Mouse (Mus musculus) MEL (cell line): ENCODE results near the gene Syn3. TPM values are rescaled to one million over a fixed set of nuclear protein-coding genes. Genes with fewer than 3 reads are reported as not detected.

Experiments
- DNase-seq: peaks from one replicate; pipeline ENCODE4 v3.0.0; 2011; ENCODE audit warnings: low read depth, low spot score
- H3K27ac ChIP-seq: 2 replicates; pipeline ENCODE4 v1.5.1; 2012; ENCODE audit warnings: low read depth, mild to moderate bottlenecking, control low read depth, low read length, moderate library complexity; ENCODE audit not compliant: control insufficient read depth
- H3K27me3 ChIP-seq, 2 experiments: fragments of 150-350 bp in 1 of 2; sonication (generic) in 1 of 2; 2 replicates each; pipeline ENCODE4 v1.6.1; 2012; ENCODE audit warnings: low read length in 2 of 2, mild to moderate bottlenecking in 2 of 2, improper control_type of control experiment in 1 of 2, moderate library complexity in 1 of 2; ENCODE audit not compliant: insufficient read depth in 2 of 2, control insufficient read depth in 1 of 2
- H3K36me3 ChIP-seq, 2 experiments: 2 replicates each; pipeline ENCODE4 v1.6.1; 2012 to 2014; ENCODE audit warnings: low read length in 2 of 2, improper control_type of control experiment in 1 of 2, inconsistent platforms in 1 of 2, mild to moderate bottlenecking in 1 of 2; ENCODE audit not compliant: insufficient read depth in 2 of 2, control insufficient read depth in 1 of 2
- H3K4me1 ChIP-seq, 2 experiments: fragments of 150-350 bp in 1 of 2; sonication (generic) in 1 of 2; 2 replicates each; pipeline ENCODE4 v1.6.1; 2012; ENCODE audit warnings: low read length in 2 of 2, improper control_type of control experiment in 1 of 2, mild to moderate bottlenecking in 1 of 2; ENCODE audit not compliant: insufficient read depth in 2 of 2, control insufficient read depth in 1 of 2
- H3K4me3 ChIP-seq, 2 experiments: fragments of 150-350 bp in 1 of 2; sonication (generic) in 1 of 2; 2 replicates each; pipeline ENCODE4 v1.5.1; 2012; ENCODE audit warnings: low read depth in 2 of 2, low read length in 2 of 2, mild to moderate bottlenecking in 2 of 2, moderate library complexity in 2 of 2, control low read depth in 1 of 2, improper control_type of control experiment in 1 of 2; ENCODE audit not compliant: control insufficient read depth in 1 of 2, insufficient read depth in 1 of 2
- H3K79me2 ChIP-seq: 2 replicates; pipeline ENCODE4 v1.6.1; 2012; ENCODE audit warnings: mild to moderate bottlenecking, low read length, moderate library complexity; ENCODE audit not compliant: control insufficient read depth, poor library complexity, insufficient read depth
- H3K9ac ChIP-seq: 2 replicates; pipeline ENCODE4 v1.6.1; 2012; ENCODE audit warnings: low read depth, mild to moderate bottlenecking, control low read depth, low read length, moderate library complexity; ENCODE audit not compliant: control insufficient read depth, poor library complexity, severe bottlenecking
- H3K9me3 ChIP-seq: fragments of 150-350 bp; sonication (generic); replicated peaks from 2 replicates; pipeline ENCODE4 v1.6.1; 2012; ENCODE audit warnings: mild to moderate bottlenecking, low read length, improper control_type of control experiment, moderate library complexity; ENCODE audit not compliant: insufficient read depth
- CHD1 ChIP-seq: IDR thresholded peaks from 2 replicates; pipeline ENCODE4 v1.6.1; 2012; ENCODE audit warnings: low read depth, mild to moderate bottlenecking, inconsistent platforms, low read length, improper control_type of control experiment
- CHD2 ChIP-seq: IDR thresholded peaks from 2 replicates; pipeline ENCODE4 v1.6.1; 2011; ENCODE audit warnings: low read length, improper control_type of control experiment
- E2F4 ChIP-seq: IDR thresholded peaks from 2 replicates; pipeline ENCODE4 v1.6.1; 2011; ENCODE audit warnings: low read depth, low read length, improper control_type of control experiment, borderline replicate concordance
- ELF1 ChIP-seq: IDR thresholded peaks from 2 replicates; pipeline ENCODE4 v1.6.1; 2014; ENCODE audit warnings: low read depth, mild to moderate bottlenecking, inconsistent platforms, low read length, improper control_type of control experiment, moderate library complexity
- EP300 ChIP-seq, 2 experiments: IDR thresholded peaks; 2 replicates each; pipeline ENCODE4 v1.6.1; 2011; ENCODE audit warnings: improper control_type of control experiment in 2 of 2, low read length in 2 of 2, low read depth in 1 of 2, mild to moderate bottlenecking in 1 of 2
- GATA1 ChIP-seq: IDR thresholded peaks from 2 replicates; pipeline ENCODE4 v1.6.1; 2011; ENCODE audit warnings: low read depth, low read length, improper control_type of control experiment
- HCFC1 ChIP-seq: IDR thresholded peaks from 2 replicates; pipeline ENCODE4 v1.6.1; 2012; ENCODE audit warnings: low read depth, mild to moderate bottlenecking, inconsistent platforms, low read length, improper control_type of control experiment, moderate library complexity
- MAFK ChIP-seq: IDR thresholded peaks from 2 replicates; pipeline ENCODE4 v1.6.1; 2011; ENCODE audit warnings: low read depth, mild to moderate bottlenecking, low read length, improper control_type of control experiment, borderline replicate concordance
- MAX ChIP-seq: IDR thresholded peaks from 2 replicates; pipeline ENCODE4 v1.6.1; 2011; ENCODE audit warnings: low read length, improper control_type of control experiment
- MAZ ChIP-seq: IDR thresholded peaks from 2 replicates; pipeline ENCODE4 v1.6.1; 2012; ENCODE audit warnings: low read depth, mild to moderate bottlenecking, inconsistent platforms, low read length, improper control_type of control experiment
- MXI1 ChIP-seq: IDR thresholded peaks from 2 replicates; pipeline ENCODE4 v1.6.1; 2011; ENCODE audit warnings: mild to moderate bottlenecking, low read depth, low read length, improper control_type of control experiment
- MYC ChIP-seq: IDR thresholded peaks from 2 replicates; pipeline ENCODE4 v1.6.1; 2011; ENCODE audit warnings: low read depth, mild to moderate bottlenecking, low read length, improper control_type of control experiment, moderate library complexity
- NELFE ChIP-seq: IDR thresholded peaks from 2 replicates; pipeline ENCODE4 v1.6.1; 2011; ENCODE audit warnings: low read depth, low read length, improper control_type of control experiment
- NRF1 ChIP-seq: IDR thresholded peaks from 2 replicates; pipeline ENCODE4 v1.6.1; 2014; ENCODE audit warnings: low read depth, mild to moderate bottlenecking, inconsistent platforms, low read length, improper control_type of control experiment, moderate library complexity; ENCODE audit not compliant: poor library complexity, insufficient read depth, severe bottlenecking
- POLR2A ChIP-seq, 2 experiments: IDR thresholded peaks; 2 replicates each; pipeline ENCODE4 v1.6.1; 2011 to 2012; ENCODE audit warnings: low read length in 2 of 2, mild to moderate bottlenecking in 2 of 2, control low read depth in 1 of 2, improper control_type of control experiment in 1 of 2, low read depth in 1 of 2, moderate library complexity in 1 of 2; ENCODE audit not compliant: control insufficient read depth in 1 of 2, insufficient read depth in 1 of 2, poor library complexity in 1 of 2
- POLR2AphosphoS5 ChIP-seq: IDR thresholded peaks from 2 replicates; pipeline ENCODE4 v1.6.1; 2012; ENCODE audit warnings: low read depth, borderline replicate concordance, mild to moderate bottlenecking, inconsistent platforms, low read length, moderate library complexity, mixed read lengths
- RAD21 ChIP-seq: IDR thresholded peaks from 2 replicates; pipeline ENCODE4 v1.6.1; 2011; ENCODE audit warnings: mild to moderate bottlenecking, low read depth, low read length, improper control_type of control experiment
- RCOR1 ChIP-seq: IDR thresholded peaks from 2 replicates; pipeline ENCODE4 v1.6.1; 2012; ENCODE audit warnings: low read depth, mild to moderate bottlenecking, inconsistent platforms, low read length, improper control_type of control experiment
- SIN3A ChIP-seq: IDR thresholded peaks from 2 replicates; pipeline ENCODE4 v1.6.1; 2012; ENCODE audit warnings: low read length, improper control_type of control experiment, inconsistent platforms
- SMC3 ChIP-seq: IDR thresholded peaks from 2 replicates; pipeline ENCODE4 v1.6.1; 2011; ENCODE audit warnings: low read depth, low read length, improper control_type of control experiment
- TAL1 ChIP-seq: IDR thresholded peaks from 2 replicates; pipeline ENCODE4 v1.6.1; 2012; ENCODE audit warnings: mild to moderate bottlenecking, inconsistent platforms, low read length, moderate library complexity, mixed read lengths
- TBP ChIP-seq: IDR thresholded peaks from 2 replicates; pipeline ENCODE4 v1.8.0; 2011; ENCODE audit warnings: low read depth, low read length, improper control_type of control experiment
- USF2 ChIP-seq, 2 experiments: IDR thresholded peaks; 2 replicates each; pipeline ENCODE4 v1.6.1; 2011 to 2012; ENCODE audit warnings: improper control_type of control experiment in 2 of 2, low read length in 2 of 2, borderline replicate concordance in 1 of 2, inconsistent platforms in 1 of 2, low read depth in 1 of 2, mild to moderate bottlenecking in 1 of 2; ENCODE audit not compliant: insufficient read depth in 1 of 2
- ZKSCAN1 ChIP-seq: IDR thresholded peaks from 2 replicates; pipeline ENCODE4 v1.6.1; 2012; ENCODE audit warnings: low read depth, mild to moderate bottlenecking, inconsistent platforms, low read length, improper control_type of control experiment, moderate library complexity
- ZMIZ1 ChIP-seq: IDR thresholded peaks from 2 replicates; pipeline ENCODE4 v1.6.1; 2012; ENCODE audit warnings: low read depth, mild to moderate bottlenecking, inconsistent platforms, low read length, improper control_type of control experiment, moderate library complexity
- polyA plus RNA-seq, 2 experiments: library from polyadenylated mRNA; stranded (reverse) in 1 of 2; unstranded in 1 of 2; fragments of >175 nt in 1 of 2; fragments of >200 nt in 1 of 2; gene quantifications; 2 replicates each; pipeline versions ENCODE4 v1.2.1 to v1.2.4; 2012; ENCODE audit warnings: low replicate concordance in 2 of 2, low read depth in 1 of 2; ENCODE audit not compliant: insufficient read length in 2 of 2, insufficient read depth in 1 of 2, missing spikeins in 1 of 2
- total RNA-seq: library from RNA; depleted of rRNA; stranded (reverse); fragments of 300-350 nt; gene quantifications from 2 replicates; pipeline ENCODE4 v1.2.3, GENCODE M21; 2012

The Syn3 gene
- total and polyA plus RNA-seq, 3 experiments, result 0.06 TPM; not detected in 2

DNA sequence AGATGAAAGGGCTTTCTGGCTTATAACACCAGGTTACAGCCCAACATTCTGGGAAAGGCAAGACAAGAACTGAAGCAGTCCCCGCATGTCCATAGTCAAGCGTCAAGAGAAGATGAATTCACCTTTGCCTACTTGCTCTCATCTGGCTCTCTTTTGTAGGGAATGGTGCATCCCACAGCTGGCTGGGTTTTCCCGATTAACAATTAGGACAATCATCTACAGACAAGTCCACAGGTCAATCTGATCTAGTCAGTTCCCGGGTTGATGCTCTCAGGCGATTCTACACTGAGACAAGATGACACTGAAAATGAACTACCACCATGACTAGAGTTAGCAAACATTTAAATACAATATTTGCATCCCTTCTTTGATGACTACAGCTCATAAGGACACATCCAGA, 47.4 kb downstream of the Syn3 start:
- H3K27me3 ChIP-seq, result no peaks in the 10 kb centered on the region
- no peak overlapping the region for H3K4me3 ChIP-seq
- H3K27ac ChIP-seq, result no peak overlapping the region
- DNase-seq, result no peak
- H3K9me3 ChIP-seq, result no peaks in the 10 kb centered on the region
- H3K79me2 ChIP-seq, result no peaks in the 10 kb centered on the region
- no peak overlapping the region for H3K9ac ChIP-seq
- TF ChIP-seq ZMIZ1 (no peak), CHD1 (no peak), GATA1 (no peak), MXI1 (no peak), USF2 (IDR thresholded peaks at IDR 0.05; ENCODE audit: borderline replicate concordance in 1 of 2, insufficient read depth in 1 of 2, low read depth in 1 of 2, low read length in 2 of 2) (no peak), ZKSCAN1 (no peak), EP300 (IDR thresholded peaks at IDR 0.05; ENCODE audit: low read depth in 1 of 2, low read length in 2 of 2) (no peak), SIN3A (no peak), MAX (no peak), MAZ (no peak)
- H3K4me1 ChIP-seq, result no peaks in the 10 kb centered on the region
- H3K36me3 ChIP-seq, result no peaks in the 10 kb centered on the region

DNA sequence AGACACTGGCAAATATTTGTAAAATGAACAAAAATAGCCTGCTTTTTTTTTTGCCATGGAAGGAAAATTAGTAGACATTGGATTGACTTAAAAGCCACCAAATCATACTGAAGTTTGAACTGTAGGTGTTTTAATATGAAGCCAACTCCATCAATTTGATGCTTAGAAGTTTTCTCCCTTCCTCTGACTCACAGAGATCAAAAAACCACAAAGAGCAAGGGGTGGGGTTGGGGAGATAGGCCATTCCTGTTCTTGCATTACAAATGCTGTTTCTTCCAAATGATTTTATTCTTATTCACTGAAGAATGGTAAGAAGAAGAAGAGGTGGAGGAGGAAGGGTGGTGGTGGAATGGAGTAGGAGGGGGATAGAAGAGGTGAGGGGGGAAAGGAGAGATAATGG, 52.0 kb downstream of the Syn3 start:
- H3K36me3 ChIP-seq, result no peaks in the 10 kb centered on the region
- TF ChIP-seq CHD2 (no peak), ELF1 (no peak), EP300 (IDR thresholded peaks at IDR 0.05; ENCODE audit: low read depth in 1 of 2, low read length in 2 of 2) (no peak), SMC3 (no peak), MAFK (no peak), POLR2AphosphoS5 (no peak), GATA1 (no peak), HCFC1 (no peak), RCOR1 (no peak), TAL1 (no peak), MAZ (no peak), POLR2A (IDR thresholded peaks at IDR 0.05; ENCODE audit: control insufficient read depth in 1 of 2, insufficient read depth in 1 of 2, low read depth in 1 of 2, low read length in 2 of 2, poor library complexity in 1 of 2) (no peak), NRF1 (no peak), TBP (no peak), MYC (no peak), NELFE (no peak), RAD21 (no peak), E2F4 (no peak)
- TF ChIP-seq, all 39 proteins: peak for 0

More for the DNA sequence above, 52.0 kb downstream of the Syn3 start:
- DNase-seq, result no peak
- H3K9ac ChIP-seq, result no peak overlapping the region
- H3K4me1 ChIP-seq, result no peaks in the 10 kb centered on the region
- no peak overlapping the region for H3K27ac ChIP-seq
- H3K9me3 ChIP-seq, result no peaks in the 10 kb centered on the region
- H3K4me3 ChIP-seq, result no peak overlapping the region
- no peaks in the 10 kb centered on the region for H3K79me2 ChIP-seq
- no peaks in the 10 kb centered on the region for H3K27me3 ChIP-seq
